Mouse (Mus musculus) intestine, postnatal 0 days (tissue): ENCODE measurements around the gene Uimc1. TPM values are rescaled to one million over a fixed set of nuclear protein-coding genes. Genes with fewer than 3 reads are reported as not detected.

Source experiments
- ATAC-seq: fragments of 200-750 bp; cut with Nextera tagmentation; 2 replicates; pipeline ENCODE4 v1.8.0; 2017; ENCODE audit warnings: mild to moderate bottlenecking, moderate TSS enrichment, moderate library complexity
- H3K27ac ChIP-seq: fragments of 300-500 bp; sonication (generic); 2 replicates; pipeline ENCODE4 v1.5.1; 2014; ENCODE audit warnings: mild to moderate bottlenecking, low read depth, low read length, moderate library complexity
- H3K27me3 ChIP-seq: fragments of 300-500 bp; sonication (generic); replicated peaks from 2 replicates; pipeline ENCODE4 v1.6.1; 2014; ENCODE audit warnings: low read length, mixed read lengths; ENCODE audit not compliant: control insufficient read depth, insufficient read depth
- H3K36me3 ChIP-seq: fragments of 300-500 bp; sonication (generic); 2 replicates; pipeline ENCODE4 v1.6.1; 2014; ENCODE audit warnings: mild to moderate bottlenecking, moderate library complexity; ENCODE audit not compliant: control insufficient read depth, insufficient read depth
- H3K4me1 ChIP-seq: fragments of 300-500 bp; sonication (generic); replicated peaks from 2 replicates; pipeline ENCODE4 v1.6.1; 2014; ENCODE audit warnings: antibody characterized with exemption, low read length, mixed read lengths; ENCODE audit not compliant: control insufficient read depth, insufficient read depth
- H3K4me2 ChIP-seq: fragments of 300-500 bp; sonication (generic); replicated peaks from 2 replicates; pipeline ENCODE4 v1.6.1; 2014; ENCODE audit warnings: low read depth, mild to moderate bottlenecking, moderate library complexity
- H3K4me3 ChIP-seq: fragments of 300-500 bp; sonication (generic); 2 replicates; pipeline ENCODE4 v1.5.1; 2014; ENCODE audit warnings: low read depth, low read length
- H3K9ac ChIP-seq: fragments of 300-500 bp; sonication (generic); 2 replicates; pipeline ENCODE4 v1.6.1; 2014; ENCODE audit warnings: mild to moderate bottlenecking, low read depth, low read length
- H3K9me3 ChIP-seq: fragments of 300-500 bp; sonication (generic); 2 replicates; pipeline ENCODE4 v1.6.1; 2016; ENCODE audit warnings: mixed run types; ENCODE audit not compliant: control insufficient read depth
- CTCF ChIP-seq: sonication (generic); IDR thresholded peaks from 2 replicates; pipeline ENCODE4 v1.5.1; 2016; ENCODE audit warnings: low read depth, mild to moderate bottlenecking, control low read depth, antibody characterized with exemption, moderate library complexity
- WGBS: fragments of 180-500 bp; shearing (Covaris S2); extraction: QIAGEN DNeasy Blood & Tissue Kit; methylation state at CpG from one replicate; pipeline ENCODE4 v1.1.7; 2014; 5-methylcytosine and 5-hydroxymethylcytosine counted together
- polyA plus RNA-seq: library from polyadenylated mRNA; unstranded; fragments of >200 nt; fragmentation: Nextera tagmentation; extraction: Ambion mirVana; gene quantifications from 2 replicates; pipeline ENCODE4 v1.2.1, GENCODE M21; 2015

The Uimc1 gene
- polyA plus RNA-seq, 1 experiment from 2014 or later = 14.1 TPM

GRCm38 (mm10) chr13:55022256-55022655, 77.8 kb downstream of the Uimc1 start:
- ATAC-seq = no peak
- Histone ChIP-seq H3K27ac (no peak overlapping the region; the same call in 1 of the 2 replicates), H3K4me1 (no peaks in the 10 kb centered on the region), H3K9me3 (no peaks in the 10 kb centered on the region), H3K9ac (no peak overlapping the region), H3K27me3 (no peaks in the 10 kb centered on the region), H3K4me3 (no peak overlapping the region), H3K4me2 (0 out of 2 replicates have a peak overlapping the region, but pooled peaks have one; percentile 17), H3K36me3 (0 out of 2 replicates have a peak, but pooled peaks cover 2% of the 10 kb centered on the region)
- no peak for TF ChIP-seq CTCF
- WGBS = 60% methylated on average over 4 of the region's 4 CpGs

- Histone ChIP-seq H3K4me3 (no peak within 1 kb of the TSS), H3K4me1 (no peaks in the 10 kb centered on the region), H3K9me3 (no peaks in the 10 kb centered on the region), H3K9ac (no peak within 1 kb of the TSS), H3K27ac (no peak within 1 kb of the TSS; the same call in 1 of the 2 replicates), H3K27me3 (no peaks in the 10 kb centered on the region), H3K4me2 (no peak within 1 kb of the TSS), H3K36me3 (0 out of 2 replicates have a peak, but pooled peaks cover 2% of the 10 kb centered on the region)
- 82% methylated on average over 13 of the region's 13 CpGs for WGBS
- ATAC-seq = no peak
- no peak for TF ChIP-seq CTCF
Measured at GRCm38 (mm10) chr13:55021194-55021779, 78.8 kb downstream of the Uimc1 start, which contains the start of gene Hk3. Hk3 (minus strand) TSS chr13:55021385.

- no peak for ATAC-seq
- Histone ChIP-seq H3K4me3 (no peak overlapping the region), H3K4me1 (no peaks in the 10 kb centered on the region), H3K4me2 (no peak overlapping the region), H3K27me3 (no peaks in the 10 kb centered on the region), H3K9ac (no peak overlapping the region), H3K27ac (no peak overlapping the region), H3K36me3 (no peaks in the 10 kb centered on the region), H3K9me3 (no peaks in the 10 kb centered on the region)
- 77% methylated on average over 4 of the region's 4 CpGs for WGBS
- no peak for TF ChIP-seq CTCF
Measured at GRCm38 (mm10) chr13:55020051-55020450, 80.0 kb downstream of the Uimc1 start.

- Histone ChIP-seq H3K4me1 (no peaks in the 10 kb centered on the region), H3K9ac (no peak overlapping the region), H3K27me3 (no peaks in the 10 kb centered on the region), H3K27ac (no peak overlapping the region), H3K36me3 (no peaks in the 10 kb centered on the region), H3K9me3 (no peaks in the 10 kb centered on the region), H3K4me2 (no peak overlapping the region), H3K4me3 (no peak overlapping the region)
- 64% methylated on average over 3 of the region's 3 CpGs for WGBS
- no peak for ATAC-seq
- TF ChIP-seq CTCF = no peak
Measured at GRCm38 (mm10) chr13:55019181-55019580, 80.9 kb downstream of the Uimc1 start.

- no peak overlapping the region for H3K27ac ChIP-seq
- H3K4me3 ChIP-seq = no peak overlapping the region
- H3K4me1 ChIP-seq = no peaks in the 10 kb centered on the region
- no peak for ATAC-seq
- no peaks in the 10 kb centered on the region for H3K27me3 ChIP-seq
- H3K9ac ChIP-seq = no peak overlapping the region
- no peak overlapping the region for H3K4me2 ChIP-seq
- 87% methylated on average over 9 of the region's 9 CpGs for WGBS
- TF ChIP-seq CTCF = no peak
- no peaks in the 10 kb centered on the region for H3K9me3 ChIP-seq
- no peaks in the 10 kb centered on the region for H3K36me3 ChIP-seq
Measured at GRCm38 (mm10) chr13:55018700-55019099, 81.4 kb downstream of the Uimc1 start.

- Histone ChIP-seq H3K36me3 (no peaks in the 10 kb centered on the region), H3K27me3 (no peaks in the 10 kb centered on the region), H3K4me2 (no peak overlapping the region), H3K9ac (no peak overlapping the region), H3K4me1 (no peaks in the 10 kb centered on the region), H3K9me3 (no peaks in the 10 kb centered on the region), H3K27ac (no peak overlapping the region), H3K4me3 (no peak overlapping the region)
- no peak for ATAC-seq
- TF ChIP-seq CTCF = no peak
- WGBS = 72% methylated on average over 8 of the region's 8 CpGs
Measured at GRCm38 (mm10) chr13:55017898-55018599, 82.1 kb downstream of the Uimc1 start.
